Mouse (Mus musculus) midbrain, embryonic 14.5 days (tissue): ENCODE results near the gene Btn2a2. TPM values are rescaled to one million over a fixed set of nuclear protein-coding genes. Genes with fewer than 3 reads are reported as not detected.

Experiments used
- ATAC-seq: fragments of 200-750 bp; cut with Nextera tagmentation; 2 replicates; pipeline ENCODE4 v1.8.0; 2017; ENCODE audit warnings: moderate number of reproducible peaks, moderate library complexity; ENCODE audit not compliant: low FRiP score, low TSS enrichment
- DNase-seq: peaks from one replicate; pipeline ENCODE4 v3.0.0-alpha.2; 2015
- H3K27ac ChIP-seq: fragments of 300-500 bp; sonication (generic); replicated peaks from 2 replicates; pipeline ENCODE4 v1.5.1; 2014; ENCODE audit warnings: mild to moderate bottlenecking, low read depth, low read length, moderate library complexity
- H3K27me3 ChIP-seq: fragments of 300-500 bp; sonication (generic); 2 replicates; pipeline ENCODE4 v1.6.1; 2014; ENCODE audit warnings: low read length, control low read depth, mixed read lengths; ENCODE audit not compliant: control insufficient read depth, insufficient read depth
- H3K36me3 ChIP-seq: fragments of 300-500 bp; sonication (generic); 2 replicates; pipeline ENCODE4 v1.6.1; 2014; ENCODE audit warnings: low read length, control low read depth; ENCODE audit not compliant: control insufficient read depth, insufficient read depth
- H3K4me1 ChIP-seq: fragments of 300-500 bp; sonication (generic); 2 replicates; pipeline ENCODE4 v1.6.1; 2014; ENCODE audit warnings: mild to moderate bottlenecking, antibody characterized with exemption, low read length, control low read depth; ENCODE audit not compliant: control insufficient read depth, insufficient read depth
- H3K4me2 ChIP-seq: fragments of 300-500 bp; sonication (generic); 2 replicates; pipeline ENCODE4 v1.6.1; 2014; ENCODE audit warnings: mild to moderate bottlenecking, low read length, moderate library complexity
- H3K4me3 ChIP-seq: fragments of 300-500 bp; sonication (generic); replicated peaks from 2 replicates; pipeline ENCODE4 v1.5.1; 2014; ENCODE audit warnings: low read depth, low read length
- H3K9ac ChIP-seq: fragments of 300-500 bp; sonication (generic); replicated peaks from 2 replicates; pipeline ENCODE4 v1.6.1; 2014; ENCODE audit warnings: mild to moderate bottlenecking, low read length, moderate library complexity
- H3K9me3 ChIP-seq: fragments of 300-500 bp; sonication (generic); 2 replicates; pipeline ENCODE4 v1.6.1; 2016; ENCODE audit warnings: low read length, control low read depth, mixed read lengths; ENCODE audit not compliant: control insufficient read depth
- WGBS: fragments of 180-500 bp; shearing (Covaris S2); extraction: QIAGEN DNeasy Blood & Tissue Kit; methylation state at CpG from one replicate; pipeline ENCODE4 v1.1.7; 2014; 5-methylcytosine and 5-hydroxymethylcytosine counted together
- polyA plus RNA-seq: library from polyadenylated mRNA; unstranded; fragments of >200 nt; fragmentation: Nextera tagmentation; extraction: Ambion mirVana; gene quantifications from 2 replicates; pipeline ENCODE4 v1.2.1, GENCODE M21; 2014

Gene Btn2a2
- polyA plus RNA-seq, 1 experiment from 2014 or later = not detected

- Histone ChIP-seq H3K36me3 (no peaks in the 10 kb centered on the region), H3K4me3 (peak overlapping the region; percentile 45), H3K27me3 (peaks cover 14% of the 10 kb centered on the region; the same call in 1 of the 2 replicates), H3K4me2 (peak overlapping the region; percentile 65), H3K4me1 (peaks cover 11% of the 10 kb centered on the region), H3K27ac (no peak overlapping the region), H3K9me3 (no peaks in the 10 kb centered on the region), H3K9ac (peak overlapping the region; percentile 34)
- WGBS = 2% methylated on average over 11 of the region's 11 CpGs
- peak; percentile 29 for DNase-seq
- no peak for ATAC-seq
Observed at GRCm38 (mm10) chr13:23464841-23465366, 23.8 kb downstream of the Btn2a2 start.

- peak; percentile 68 for DNase-seq
- peak overlapping the region; percentile 65 for H3K4me2 ChIP-seq
- no peak overlapping the region for H3K27ac ChIP-seq
- WGBS = under 1% methylated on average over 29 of the region's 29 CpGs
- H3K9me3 ChIP-seq = no peaks in the 10 kb centered on the region
- H3K4me3 ChIP-seq = peak overlapping the region; percentile 45
- H3K4me1 ChIP-seq = peaks cover 11% of the 10 kb centered on the region
- peaks cover 14% of the 10 kb centered on the region; the same call in 1 of the 2 replicates for H3K27me3 ChIP-seq
- peak overlapping the region; percentile 34 for H3K9ac ChIP-seq
- peak; percentile 71; the same call in 1 of the 2 replicates for ATAC-seq
- no peaks in the 10 kb centered on the region for H3K36me3 ChIP-seq
Observed at GRCm38 (mm10) chr13:23464224-23464637, 24.4 kb downstream of the Btn2a2 start.

GRCm38 (mm10) chr13:23463381-23464223 lies 25.1 kb downstream of the Btn2a2 start:
- under 1% methylated on average over 21 of the region's 21 CpGs for WGBS
- Histone ChIP-seq H3K27me3 (peaks cover 14% of the 10 kb centered on the region; the same call in 1 of the 2 replicates), H3K36me3 (no peaks in the 10 kb centered on the region), H3K4me1 (peaks cover 11% of the 10 kb centered on the region), H3K4me3 (peak overlapping the region; percentile 45), H3K9ac (peak overlapping the region; percentile 34), H3K4me2 (peak overlapping the region; percentile 65), H3K9me3 (no peaks in the 10 kb centered on the region), H3K27ac (no peak overlapping the region)
- peak; percentile 66; the same call in 1 of the 2 replicates for ATAC-seq
- peak; percentile 88 for DNase-seq

DNA sequence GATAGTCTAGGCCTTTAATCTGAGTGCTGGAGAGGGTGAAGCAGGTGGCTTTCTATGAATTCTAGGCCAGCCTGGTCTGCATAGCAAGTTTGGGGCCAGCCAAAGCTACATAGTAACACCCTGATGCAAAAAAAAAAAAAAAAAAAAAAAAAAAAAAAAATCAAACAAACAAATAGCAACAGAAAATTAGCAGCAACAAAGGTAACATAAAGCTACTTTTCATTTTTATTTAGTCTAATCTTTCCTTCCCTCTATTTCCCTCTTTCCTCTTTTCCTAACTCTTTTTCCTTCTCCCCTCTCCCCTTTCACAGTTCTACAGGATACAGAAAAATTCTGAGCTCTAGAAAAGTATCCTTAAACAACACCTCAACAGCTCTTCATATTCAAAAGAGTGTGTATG lies 26.0 kb downstream of the Btn2a2 start:
- no peaks in the 10 kb centered on the region for H3K36me3 ChIP-seq
- no peak for DNase-seq
- H3K4me1 ChIP-seq = peaks cover 11% of the 10 kb centered on the region
- no peak overlapping the region for H3K4me3 ChIP-seq
- no peak overlapping the region for H3K4me2 ChIP-seq
- H3K9ac ChIP-seq = no peak overlapping the region
- no peaks in the 10 kb centered on the region for H3K9me3 ChIP-seq
- no peak for ATAC-seq
- H3K27me3 ChIP-seq = peaks cover 14% of the 10 kb centered on the region; the same call in 1 of the 2 replicates
- H3K27ac ChIP-seq = no peak overlapping the region

DNA sequence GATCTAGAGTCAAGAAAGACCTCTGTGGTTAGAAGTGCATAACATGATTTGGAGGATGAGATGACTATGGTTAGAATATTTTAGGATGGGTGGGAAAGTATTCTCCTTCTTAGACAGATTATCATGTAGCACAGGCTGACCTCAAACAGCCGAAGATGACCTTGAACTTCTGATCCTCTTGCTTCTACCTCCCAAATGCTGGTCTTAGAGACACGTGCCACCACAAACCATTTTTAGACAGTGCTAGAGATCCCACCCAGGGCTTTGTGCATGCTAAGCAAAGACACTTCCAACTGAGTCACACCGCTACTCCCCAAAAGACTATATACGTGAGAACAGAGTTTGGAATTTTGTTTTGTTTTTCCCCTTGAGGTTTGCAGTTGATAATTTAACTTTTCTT lies 26.6 kb downstream of the Btn2a2 start:
- Histone ChIP-seq H3K4me3 (no peak overlapping the region), H3K27me3 (peaks cover 14% of the 10 kb centered on the region; the same call in 1 of the 2 replicates), H3K36me3 (no peaks in the 10 kb centered on the region), H3K4me2 (no peak overlapping the region), H3K4me1 (peaks cover 11% of the 10 kb centered on the region), H3K9ac (no peak overlapping the region), H3K9me3 (no peaks in the 10 kb centered on the region), H3K27ac (no peak overlapping the region)
- DNase-seq (no peak), ATAC-seq (no peak)
- 81% methylated on average over 4 of the region's 4 CpGs for WGBS

- no peak overlapping the region for H3K27ac ChIP-seq
- no peak overlapping the region for H3K4me3 ChIP-seq
- H3K4me1 ChIP-seq = no peaks in the 10 kb centered on the region
- WGBS = 20% methylated on average over 15 of the region's 15 CpGs
- no peaks in the 10 kb centered on the region for H3K9me3 ChIP-seq
- no peaks in the 10 kb centered on the region for H3K27me3 ChIP-seq
- ATAC-seq (no peak), DNase-seq (no peak)
- H3K36me3 ChIP-seq = no peaks in the 10 kb centered on the region
- no peak overlapping the region for H3K9ac ChIP-seq
- no peak overlapping the region for H3K4me2 ChIP-seq
Observed at GRCm38 (mm10) chr13:23459264-23459846, 29.3 kb downstream of the Btn2a2 start.

DNA sequence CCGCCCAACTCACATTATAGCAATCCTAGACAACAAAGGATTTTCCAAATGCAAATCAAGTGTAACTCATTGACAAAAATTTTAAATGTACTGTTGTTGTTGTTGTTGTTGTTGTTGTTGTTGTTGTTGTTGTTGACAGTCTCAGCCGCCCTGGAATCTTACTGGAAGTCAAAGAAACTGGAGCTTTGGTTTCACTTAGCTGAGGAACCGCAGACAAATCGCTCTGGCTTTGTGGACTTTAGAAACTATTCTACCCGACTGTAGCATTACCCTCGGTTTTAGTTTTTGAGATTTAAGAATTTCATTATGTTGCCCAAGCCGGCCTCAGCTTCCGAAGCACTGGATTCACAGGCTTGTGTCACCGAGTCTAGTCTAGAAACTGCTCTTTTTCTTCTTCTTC lies 34.7 kb downstream of the Btn2a2 start:
- ATAC-seq = no peak
- no peaks in the 10 kb centered on the region for H3K36me3 ChIP-seq
- under 1% methylated on average over 9 of the region's 9 CpGs for WGBS
- H3K4me2 ChIP-seq = peak overlapping the region; percentile 52
- peak overlapping the region; percentile 33; the same call in 1 of the 2 replicates for H3K27ac ChIP-seq
- H3K27me3 ChIP-seq = no peaks in the 10 kb centered on the region
- H3K4me1 ChIP-seq = 0 out of 2 replicates have a peak, but pooled peaks cover 2% of the 10 kb centered on the region
- H3K9ac ChIP-seq = peak overlapping the region; percentile 61; the same call in 1 of the 2 replicates
- H3K4me3 ChIP-seq = peak overlapping the region; percentile 63
- no peak for DNase-seq
- no peaks in the 10 kb centered on the region for H3K9me3 ChIP-seq

GRCm38 (mm10) chr13:23453362-23453862 lies 35.2 kb downstream of the Btn2a2 start:
- H3K36me3 ChIP-seq = no peaks in the 10 kb centered on the region
- peak overlapping the region; percentile 33; the same call in 1 of the 2 replicates for H3K27ac ChIP-seq

More at GRCm38 (mm10) chr13:23453362-23453862, 35.2 kb downstream of the Btn2a2 start:
- Histone ChIP-seq H3K9me3 (no peaks in the 10 kb centered on the region), H3K27me3 (no peaks in the 10 kb centered on the region), H3K4me1 (0 out of 2 replicates have a peak, but pooled peaks cover 5% of the 10 kb centered on the region), H3K4me3 (peak overlapping the region; percentile 63), H3K4me2 (peak overlapping the region; percentile 52), H3K9ac (peak overlapping the region; percentile 61)
- WGBS = under 1% methylated on average over 25 of the region's 25 CpGs
- ATAC-seq (peak; percentile 87), DNase-seq (peak; percentile 90)
